Mouse (Mus musculus): ENCODE measurements around the gene Gm20388.

Gene Gm20388

DNA sequence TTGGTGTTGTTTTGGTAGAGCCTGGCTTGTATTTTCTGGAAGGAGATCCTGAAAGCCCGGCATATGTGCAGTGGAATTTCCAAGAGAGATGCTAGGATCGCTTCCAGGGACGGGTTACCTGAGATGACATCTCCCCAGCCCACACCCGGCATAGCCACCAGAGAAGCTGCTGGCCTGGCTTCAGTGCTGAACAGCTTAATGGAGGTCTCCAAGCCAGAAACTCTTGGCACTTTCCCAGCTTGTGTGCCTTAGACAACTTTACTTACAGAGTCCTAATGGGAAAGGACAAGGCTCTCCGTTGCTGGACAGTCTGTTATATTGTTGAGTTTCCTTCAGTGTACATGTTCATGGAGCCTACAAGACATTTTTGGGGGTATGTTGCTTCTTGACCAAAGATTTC lies 3803.8 kb downstream of the Gm20388 start:
- no peak for DNase-seq

DNA sequence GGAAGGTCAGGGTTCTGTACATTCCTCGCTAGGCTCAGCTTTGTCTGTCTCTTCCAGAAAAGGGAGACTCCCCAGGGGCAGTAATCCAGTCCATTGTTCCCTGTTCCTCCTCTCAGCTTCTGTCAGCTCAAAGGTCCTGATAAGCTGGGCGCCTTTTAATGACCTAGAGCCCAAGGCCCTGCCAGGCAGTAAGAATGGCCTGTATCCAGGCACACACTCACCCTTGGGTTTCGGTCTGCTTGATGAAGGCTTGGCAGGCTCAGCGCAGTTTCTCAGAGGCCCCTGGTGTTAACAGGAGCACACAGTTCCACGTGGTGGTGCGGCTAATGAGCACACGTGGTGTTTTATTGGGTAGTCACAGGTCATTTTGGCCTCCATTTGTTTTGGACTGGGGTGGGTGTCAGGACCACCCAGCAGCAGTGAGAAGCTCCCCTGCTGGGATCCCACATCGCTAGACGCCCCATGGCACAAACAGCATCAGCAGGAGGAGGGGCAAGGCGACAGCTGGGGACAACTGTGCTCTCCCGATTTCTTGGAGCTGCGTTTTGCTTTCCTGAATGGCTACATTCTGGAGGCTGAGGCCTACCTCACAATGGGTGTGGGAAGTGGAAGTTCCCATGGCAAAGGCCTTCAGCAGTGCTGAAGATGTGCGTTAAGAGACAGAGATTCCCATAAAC lies 3805.4 kb downstream of the Gm20388 start:
- no peak for DNase-seq

DNA sequence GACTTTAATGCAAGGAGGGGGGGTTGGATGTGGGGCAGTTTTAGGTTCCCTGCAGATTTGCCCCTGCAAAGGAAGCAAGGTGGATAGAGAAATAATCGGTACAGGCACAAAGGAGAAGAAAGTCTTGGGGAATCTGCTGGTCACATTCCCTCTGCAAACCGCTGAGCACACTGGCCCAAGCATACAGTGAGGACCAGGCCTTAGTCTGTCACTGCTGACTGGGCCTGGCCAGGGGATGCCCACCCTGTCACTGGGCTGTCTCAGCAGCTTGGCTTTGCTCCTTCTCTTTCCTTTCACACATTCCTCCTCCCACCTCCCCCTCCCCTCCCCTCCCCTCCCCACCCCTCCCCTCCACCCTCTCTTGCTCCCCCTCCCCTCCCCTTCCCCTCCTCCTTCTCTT lies 3806.5 kb downstream of the Gm20388 start:
- no peak for DNase-seq

DNA sequence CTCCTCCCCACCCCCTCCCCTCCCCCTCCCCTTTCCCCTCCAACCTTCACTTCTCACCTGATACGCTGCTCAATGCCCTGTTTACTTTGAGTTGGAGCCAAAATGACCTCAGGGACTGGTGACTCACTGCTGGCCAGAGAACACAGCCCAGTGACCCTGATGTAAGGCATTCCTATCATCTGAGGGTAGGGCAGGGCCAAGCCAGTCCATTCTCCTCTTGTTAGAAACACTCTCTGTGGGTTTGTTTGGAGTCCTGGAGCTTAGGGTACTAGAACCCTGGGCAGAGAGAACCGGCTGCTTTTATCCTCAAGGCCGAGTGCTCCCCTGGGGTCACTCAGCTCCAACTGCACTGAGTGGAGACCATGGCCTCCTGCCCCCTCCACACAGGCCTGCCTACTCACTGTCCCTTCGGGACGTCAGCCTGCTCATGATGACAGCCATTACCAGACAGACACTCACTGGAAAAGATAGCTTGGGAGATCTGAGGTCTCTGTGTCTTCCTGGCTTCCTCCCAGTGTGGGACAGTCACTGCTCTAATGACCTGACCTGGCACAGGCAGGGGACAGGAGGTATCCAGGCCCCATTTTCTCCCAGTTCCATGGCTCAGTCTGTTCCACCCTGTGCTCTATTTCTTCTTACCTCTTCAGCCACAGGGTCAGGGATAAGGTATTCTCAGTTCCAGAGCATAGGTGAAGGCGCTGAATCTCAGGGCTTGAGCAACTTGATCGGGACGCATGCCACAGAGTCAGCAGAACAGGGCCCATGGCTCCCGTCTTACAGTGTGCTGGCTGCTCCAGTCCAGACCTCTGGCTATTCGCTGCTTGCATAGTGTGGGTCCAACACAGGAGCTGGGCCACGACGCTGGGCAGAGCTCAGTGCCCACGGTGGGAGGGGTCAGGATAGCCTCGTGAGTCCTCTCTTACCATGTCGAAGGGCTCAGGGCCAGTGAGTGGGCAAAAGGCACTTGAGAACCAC lies 3807.2 kb downstream of the Gm20388 start:
- no peak for DNase-seq

DNA sequence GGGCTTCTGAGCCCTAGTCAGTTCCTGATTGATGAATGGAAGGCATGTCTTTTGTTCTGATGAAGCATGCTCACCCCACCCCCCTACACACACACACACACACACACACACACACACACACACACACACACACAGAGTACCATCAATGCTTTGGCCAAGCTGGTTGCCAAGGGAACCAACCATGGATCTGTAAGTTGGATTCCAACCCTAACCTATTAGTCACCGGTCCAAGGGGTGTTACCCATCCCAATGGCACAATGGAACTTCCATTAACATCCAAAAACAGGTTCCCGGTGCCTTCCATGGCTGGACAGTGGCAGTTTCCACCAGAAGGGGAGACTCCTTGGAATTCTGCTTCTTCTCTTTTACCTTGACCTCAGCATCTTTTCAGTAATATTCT lies 3808.1 kb downstream of the Gm20388 start:
- DNase-seq = no peak

DNA sequence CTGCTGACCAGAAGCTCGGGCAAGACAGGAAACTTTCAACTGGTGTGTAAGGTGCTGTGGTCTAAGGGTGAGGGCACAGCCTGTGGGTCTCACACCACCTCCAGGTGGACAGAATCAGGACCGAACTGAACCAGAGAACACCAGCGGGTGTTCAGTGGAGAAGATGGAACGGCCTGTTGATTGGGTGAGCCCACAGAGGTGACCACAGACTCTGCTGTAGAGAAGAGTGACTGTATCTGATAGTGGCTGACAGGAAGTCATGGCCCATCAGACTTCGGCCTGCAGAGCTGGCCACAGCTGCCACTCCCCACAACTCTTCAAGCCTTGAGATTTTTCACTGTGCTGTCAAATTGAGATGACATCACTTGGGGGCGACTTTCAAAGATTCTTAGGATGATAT lies 3808.6 kb downstream of the Gm20388 start:
- DNase-seq = no peak

DNA sequence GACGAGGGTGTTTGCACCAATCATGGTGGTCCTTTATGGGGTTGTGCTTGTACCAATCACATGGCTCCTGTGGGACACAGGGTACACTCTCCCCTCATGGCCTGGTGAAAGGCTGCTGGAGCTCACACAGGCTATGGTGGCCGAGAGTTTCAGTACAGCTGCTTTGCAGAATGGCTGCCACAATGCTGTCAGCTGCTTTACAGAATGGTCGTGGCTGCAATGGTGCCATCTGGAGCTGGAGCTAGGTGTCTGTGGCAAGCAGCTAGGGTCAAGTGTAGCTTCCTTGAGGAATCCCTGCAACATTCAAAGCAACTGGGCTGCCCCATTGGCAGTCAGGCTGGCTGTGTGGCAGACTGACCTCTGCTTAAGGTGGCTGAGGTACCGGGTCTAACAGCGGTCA lies 3809.2 kb downstream of the Gm20388 start:
- no peak for DNase-seq

DNA sequence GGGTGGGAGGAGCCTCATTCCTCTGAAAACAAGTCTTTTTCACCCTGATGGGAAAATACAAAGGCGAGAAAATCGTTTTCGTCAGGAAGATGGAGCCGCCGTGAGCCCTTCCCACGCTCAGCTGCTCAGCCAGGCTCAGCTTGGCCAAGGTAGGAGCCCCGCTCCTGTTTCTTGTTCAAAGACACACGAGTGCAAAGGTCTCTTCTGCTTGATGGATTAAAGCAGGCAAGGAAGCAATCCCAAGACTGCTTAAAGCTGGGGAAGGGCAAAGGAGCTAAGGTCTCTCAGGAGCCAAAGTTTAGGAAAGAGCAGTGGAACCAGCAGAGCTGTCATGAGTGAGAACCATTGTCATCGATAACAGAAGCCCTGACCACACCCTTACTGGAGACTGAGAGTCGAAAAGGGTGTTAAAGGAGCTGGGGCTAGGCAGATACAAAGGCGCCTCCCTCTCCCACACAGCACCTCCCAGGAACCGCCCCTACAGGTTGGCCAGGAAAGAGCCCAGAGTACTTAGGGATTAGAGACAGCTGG lies 3809.9 kb downstream of the Gm20388 start:
- DNase-seq = no peak

DNA sequence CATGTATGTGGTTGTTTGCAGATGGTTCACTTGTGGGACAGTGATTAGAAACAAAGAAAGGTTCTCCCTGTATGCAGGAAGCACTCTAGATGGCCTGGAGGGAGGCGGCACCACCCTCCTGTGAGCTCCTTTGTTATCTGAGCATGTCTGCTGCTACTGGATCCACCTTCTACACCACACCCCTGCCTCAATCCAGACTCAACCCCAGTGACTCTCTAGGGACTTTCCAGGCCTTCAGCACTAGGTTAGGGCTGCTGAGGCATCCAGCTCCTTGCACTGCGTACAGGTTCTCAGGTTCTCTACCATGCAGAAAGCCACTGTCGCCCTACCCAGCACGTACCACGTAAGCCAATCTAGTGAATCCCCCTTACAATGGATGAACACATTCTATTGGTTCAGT lies 3811.6 kb downstream of the Gm20388 start:
- no peak for DNase-seq

DNA sequence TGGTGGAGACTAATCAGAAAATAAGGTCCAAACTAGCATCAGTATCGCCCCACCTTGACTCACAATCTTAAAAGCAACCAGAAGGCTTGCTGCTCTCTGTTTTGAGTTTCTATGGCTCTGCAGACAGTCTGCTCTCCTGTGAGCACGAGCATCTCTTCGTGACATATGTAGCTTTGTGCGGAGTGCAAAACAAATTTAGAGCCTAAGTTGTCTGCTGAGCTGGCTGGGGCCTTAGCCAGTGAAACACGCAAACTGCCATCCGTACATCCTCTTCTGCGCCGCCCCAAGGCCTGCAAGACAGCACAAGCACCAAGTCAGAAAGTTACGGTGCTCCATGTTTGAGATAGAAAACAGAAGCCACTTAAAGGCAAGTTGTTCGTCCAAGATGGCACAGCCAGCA lies 3814.1 kb downstream of the Gm20388 start:
- DNase-seq = no peak

DNA sequence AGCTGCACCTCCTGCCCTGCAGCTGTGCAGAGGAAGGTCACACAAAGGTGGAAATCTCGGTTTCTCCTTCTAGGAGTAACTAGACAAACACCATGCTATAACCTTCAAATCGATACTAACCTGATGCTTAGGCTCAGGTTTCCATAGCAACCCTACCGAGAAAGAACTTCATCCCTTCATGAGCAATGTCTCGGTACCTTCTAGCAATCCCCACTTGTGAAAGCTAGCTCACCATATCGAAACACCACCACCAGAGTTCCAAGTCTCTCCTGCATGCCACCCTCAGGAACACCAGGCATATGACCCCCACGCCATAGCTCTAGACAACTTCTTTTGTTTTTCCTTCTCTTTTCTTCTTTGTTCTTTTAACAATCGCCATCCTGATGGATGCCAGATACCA lies 3814.6 kb downstream of the Gm20388 start:
- DNase-seq = no peak

DNA sequence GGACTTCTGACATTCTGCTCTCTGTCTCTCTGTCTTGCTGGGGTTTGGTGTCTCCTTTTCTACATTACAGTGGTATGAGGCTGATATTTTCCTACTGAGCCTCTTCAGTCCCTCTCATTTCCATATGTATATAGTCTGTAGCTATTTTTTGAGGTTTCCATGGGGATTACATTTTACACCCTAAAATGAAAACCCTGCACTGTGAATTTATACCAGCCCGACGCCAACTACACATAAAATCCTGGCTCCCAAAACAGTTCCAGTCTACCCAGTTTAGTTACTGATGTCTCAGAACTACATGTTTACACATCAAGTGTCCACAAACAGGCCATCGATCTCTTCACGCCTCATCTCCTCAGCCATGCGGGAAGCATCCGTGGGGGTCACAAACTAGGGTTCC lies 3816.1 kb downstream of the Gm20388 start:
- no peak for DNase-seq

DNA sequence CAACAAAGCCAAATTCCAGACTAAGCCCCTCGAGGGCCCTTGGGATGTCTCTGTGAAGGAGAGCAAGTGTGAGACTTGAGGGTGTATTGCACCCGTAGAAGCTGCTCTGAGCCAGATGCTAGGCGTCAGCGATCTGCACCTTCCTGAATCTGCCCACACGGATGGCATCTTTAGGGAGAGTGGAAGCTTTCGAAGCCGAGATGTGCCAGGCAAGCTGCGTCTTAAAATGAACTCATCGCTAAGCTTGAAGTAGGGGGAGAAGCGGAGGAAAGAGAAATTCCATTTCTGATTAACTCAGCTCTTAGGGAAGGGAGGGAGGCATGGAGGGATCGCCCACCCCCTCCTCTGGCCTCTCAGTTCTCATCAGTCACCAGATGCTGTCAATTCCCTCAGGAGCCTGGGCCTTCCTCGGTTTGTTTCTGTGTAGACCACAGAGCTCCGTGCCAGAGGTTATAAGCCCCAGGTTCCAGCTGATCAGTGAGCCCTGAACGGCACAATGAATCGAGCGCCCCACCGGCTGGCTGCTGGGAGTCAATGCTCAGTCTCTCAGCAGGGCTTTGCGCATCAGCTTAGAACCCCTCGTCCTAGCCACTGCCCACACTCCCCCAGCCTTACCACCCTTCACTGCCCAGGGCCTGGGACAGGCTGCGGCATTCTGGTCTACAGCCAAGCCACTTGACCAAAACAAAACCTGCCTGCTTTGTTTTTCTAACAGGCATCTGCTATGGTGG lies 3818.6 kb downstream of the Gm20388 start:
- no peak for DNase-seq

DNA sequence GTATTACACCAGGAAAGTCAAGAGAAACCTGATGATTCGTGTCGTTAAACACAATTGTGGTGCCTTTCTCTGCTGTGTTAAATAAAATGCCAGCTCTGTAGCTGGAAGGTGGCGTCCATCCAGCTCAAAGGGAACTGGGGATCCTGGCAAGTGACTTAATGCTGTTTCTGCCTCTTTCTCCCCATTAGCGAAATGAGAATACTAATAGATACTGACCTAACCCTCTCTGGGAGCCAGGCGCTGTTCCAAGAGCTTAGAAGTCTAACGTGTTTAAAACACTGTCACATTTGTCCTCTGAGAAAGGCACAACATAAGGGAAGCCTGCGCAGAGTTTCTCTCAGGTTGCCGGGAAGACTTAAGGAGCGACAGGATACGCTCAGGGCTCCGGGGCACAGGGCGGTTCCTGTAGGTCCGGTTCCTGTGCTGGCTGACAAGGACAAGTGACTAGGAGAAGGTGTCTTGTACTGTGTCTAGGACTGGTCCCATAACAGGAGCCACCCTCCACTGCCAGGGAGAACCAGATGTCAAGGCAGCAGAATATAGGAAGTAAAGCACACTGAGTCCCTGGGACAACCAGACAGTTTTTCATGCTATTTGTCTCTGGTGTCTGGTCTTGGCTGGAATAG lies 3819.3 kb downstream of the Gm20388 start:
- no peak for DNase-seq

DNA sequence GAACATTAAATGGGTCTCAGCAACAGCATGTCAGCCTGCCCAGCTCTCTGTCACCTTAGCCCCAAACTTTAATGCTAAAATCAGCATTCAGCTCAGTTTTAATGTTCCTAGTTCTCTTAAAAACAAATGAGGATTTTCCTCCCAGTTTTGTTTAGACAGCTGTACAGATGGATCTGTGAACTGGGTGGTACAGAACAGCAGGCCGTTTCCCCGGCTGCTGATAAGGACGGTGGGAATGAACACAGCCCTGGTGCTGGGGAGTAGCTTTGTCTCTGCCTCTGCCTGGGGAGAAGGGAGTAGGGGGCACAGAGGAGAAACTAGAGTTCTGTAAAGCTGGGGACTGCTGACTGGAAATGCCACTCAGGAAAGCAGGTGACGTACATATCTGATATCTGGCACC lies 3821.7 kb downstream of the Gm20388 start:
- DNase-seq = no peak

DNA sequence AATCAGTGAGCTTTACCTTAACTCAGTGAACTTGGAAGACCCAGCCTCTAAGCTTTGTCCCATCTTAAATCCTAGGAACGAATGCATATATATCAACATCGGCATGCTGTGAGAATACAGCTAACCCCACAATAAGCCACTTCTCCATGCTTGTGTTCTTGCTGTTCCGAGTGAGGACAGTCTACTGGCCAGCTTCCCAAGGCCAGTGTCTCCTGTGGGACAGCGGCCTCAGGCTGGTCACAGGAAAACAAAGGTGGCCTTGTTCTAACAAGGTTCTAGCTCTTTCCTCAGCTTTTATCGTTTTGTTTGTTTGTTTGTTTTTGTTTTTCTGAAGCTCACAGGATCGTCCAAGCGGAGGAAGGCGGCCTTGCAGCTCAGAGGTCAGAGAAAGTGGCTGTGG lies 3823.8 kb downstream of the Gm20388 start:
- DNase-seq = no peak

DNA sequence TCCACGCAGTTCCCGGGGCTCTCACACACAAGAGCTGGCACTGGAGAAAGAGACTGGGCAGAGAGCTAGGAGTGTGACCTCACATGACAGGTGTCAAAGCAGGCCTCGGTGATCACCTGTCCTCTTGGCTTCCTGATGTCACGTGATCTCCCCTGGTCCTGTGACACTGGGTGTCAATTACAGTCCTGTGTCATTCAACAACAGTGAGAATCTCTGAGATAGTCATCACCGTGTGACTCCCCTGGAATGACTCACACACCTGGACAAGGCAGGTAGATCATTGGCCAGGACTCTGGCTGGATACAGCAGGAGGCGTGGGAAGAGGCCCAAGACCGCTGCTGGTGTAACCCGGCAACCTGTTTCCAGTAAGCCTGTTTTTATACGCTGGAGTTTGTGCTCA lies 3826.3 kb downstream of the Gm20388 start:
- no peak for DNase-seq

DNA sequence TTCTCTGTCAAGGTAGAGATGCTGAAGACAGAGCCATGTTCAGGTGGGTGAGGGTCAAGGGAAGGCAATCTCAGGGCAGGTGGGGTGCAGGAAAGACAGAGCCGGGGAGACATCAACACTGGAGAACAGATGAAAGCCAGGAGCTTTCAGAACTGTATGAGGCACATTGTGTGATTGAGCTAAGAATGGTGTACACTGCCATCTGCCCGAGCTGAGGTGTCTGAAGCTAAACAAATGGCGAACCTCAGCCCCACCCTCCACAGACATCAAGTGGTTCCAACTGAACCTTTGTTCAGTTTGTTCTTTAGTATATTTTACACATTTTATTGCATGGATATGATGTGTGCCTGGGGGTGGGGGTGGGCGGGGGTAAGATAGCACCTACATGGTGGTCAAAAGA lies 3829.6 kb downstream of the Gm20388 start:
- no peak for DNase-seq

DNA sequence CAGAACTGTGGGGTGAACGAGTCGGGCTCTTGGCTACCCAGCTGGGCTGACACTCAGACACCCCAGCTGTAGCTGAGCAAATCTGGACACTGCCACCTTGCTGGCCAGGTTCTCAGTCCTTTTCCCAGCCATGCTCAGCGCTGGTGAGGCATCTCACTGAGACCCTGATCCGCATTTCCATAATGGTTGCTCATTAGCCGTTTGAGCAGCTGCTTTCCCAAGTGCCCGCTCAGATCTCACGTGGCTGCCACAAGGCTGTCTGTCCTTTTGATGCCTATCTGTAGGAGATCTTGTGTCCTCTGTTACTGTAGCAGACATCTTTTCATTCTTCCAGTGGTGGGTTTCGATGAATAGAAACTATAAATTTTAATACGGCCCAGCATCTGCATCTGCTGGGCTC lies 3830.6 kb downstream of the Gm20388 start:
- no peak for DNase-seq

DNA sequence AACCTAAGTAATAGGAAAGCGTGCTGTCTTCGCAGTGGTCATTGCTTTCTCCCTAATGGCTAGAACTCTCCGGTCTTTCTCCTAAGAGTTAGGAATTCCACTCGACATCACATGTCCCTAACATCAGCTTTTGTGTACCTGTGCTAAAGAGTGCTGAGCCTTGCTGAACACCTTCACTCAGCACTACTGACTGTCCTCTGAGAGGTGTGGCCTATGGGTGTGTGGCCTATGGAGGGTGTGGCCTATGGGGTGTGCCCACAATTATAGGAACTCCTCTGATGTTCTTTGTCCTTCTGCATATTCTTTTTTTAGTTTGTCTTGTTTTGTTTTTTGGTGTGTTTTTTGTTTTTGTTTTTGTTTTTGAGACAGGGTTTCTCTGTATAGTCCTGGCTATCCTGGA lies 3835.8 kb downstream of the Gm20388 start:
- no peak for DNase-seq

DNA sequence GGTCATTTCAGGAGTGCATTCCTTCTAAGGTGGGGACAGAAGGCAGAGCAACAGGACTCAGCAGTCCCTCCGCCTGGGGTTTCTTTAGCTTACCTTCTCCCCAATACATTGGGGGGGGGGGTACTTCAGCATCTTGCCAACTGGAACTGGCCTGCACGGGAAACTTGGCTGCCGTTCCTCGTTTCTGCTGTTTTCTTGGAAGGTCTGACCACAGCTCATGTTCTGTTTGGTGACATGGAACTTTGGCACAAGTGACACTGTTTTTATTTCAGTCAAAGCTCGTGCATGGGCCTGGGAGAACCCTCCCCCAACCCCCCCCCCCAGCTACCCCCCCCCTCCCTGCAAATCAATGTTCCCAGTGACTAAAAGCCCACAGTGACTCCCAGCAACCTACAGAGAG lies 3837.1 kb downstream of the Gm20388 start:
- no peak for DNase-seq

DNA sequence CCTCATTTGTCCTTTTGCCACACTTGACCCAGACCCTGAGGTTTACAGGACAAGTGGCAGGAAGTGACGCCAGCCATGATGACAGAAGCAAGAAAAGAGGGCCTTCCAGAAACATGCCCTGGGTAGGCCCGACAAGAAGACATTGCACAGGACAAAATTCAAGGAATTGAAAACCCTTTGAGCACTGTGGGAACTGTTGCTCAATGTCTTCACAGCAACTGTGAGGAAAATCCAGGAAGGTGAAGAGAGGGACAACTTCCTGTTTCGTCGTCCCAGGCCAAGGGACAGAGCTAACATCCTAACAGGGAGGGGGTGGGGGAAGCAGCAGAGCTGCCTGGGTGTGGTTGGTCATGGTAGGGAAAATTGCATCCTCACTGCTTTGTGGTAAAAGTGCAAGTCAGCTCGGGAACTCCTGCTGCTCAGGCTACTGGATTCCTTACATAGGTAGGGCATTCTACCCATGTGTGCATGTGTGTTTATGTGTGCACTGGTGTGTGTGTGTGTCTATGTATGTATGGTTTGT lies 3839.6 kb downstream of the Gm20388 start:
- DNase-seq = no peak
